ENCODE assay signal across 17 mouse cellular contexts in the genomic region with DNA sequence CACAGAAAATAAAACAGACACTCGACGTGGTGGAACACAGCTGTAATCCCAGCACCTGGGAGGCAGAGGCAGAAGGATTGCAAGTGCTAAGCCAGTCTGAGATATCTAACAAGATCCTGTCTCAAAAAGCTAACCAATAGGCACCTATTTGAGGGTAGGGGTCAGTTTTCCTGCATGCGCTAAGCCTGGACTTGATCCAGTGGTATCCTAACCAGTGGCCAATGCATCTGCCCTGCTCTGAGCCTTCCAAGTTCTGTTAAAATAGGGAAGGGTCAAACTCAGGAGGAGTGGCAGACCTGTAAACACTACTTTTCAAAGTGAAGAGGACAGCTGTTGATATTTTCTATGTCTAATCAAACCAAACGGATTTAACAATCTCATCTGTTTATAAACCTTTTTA. TPM values are rescaled to one million over a fixed set of nuclear protein-coding genes. Genes with fewer than 3 reads are reported as not detected.
DNase-seq lines count a peak whose midpoint lies in the region; ATAC-seq and TF ChIP-seq lines count a peak whose summit lies in the region.
"Had no signal": no experiment of that assay in that cellular context is flagged by ENCODE, and none has a peak within 500 bp of the region (broad histone marks: within the 10 kb centered on the region; RNA-seq: fewer than 3 reads in every experiment).

No protein-coding gene starts in this region.

- H3K4me2 ChIP-seq in heart, embryonic 13.5 days: no peak overlapping the region
- H3K4me2 ChIP-seq in midbrain, postnatal 0 days (ENCODE audit: low read depth, low read length, poor library complexity, severe bottlenecking): no peak overlapping the region
- no peak overlapping the region for H3K4me2 ChIP-seq in hindbrain, embryonic 15.5 days
- no peak overlapping the region for H3K4me2 ChIP-seq in neural tube, embryonic 15.5 days
- H3K4me2 ChIP-seq: embryonic facial prominence, embryonic 13.5 days; limb, embryonic 12.5 days; liver, embryonic 13.5 days had no signal

- H3K27me3 ChIP-seq in heart, embryonic 13.5 days (replicated peaks): no peaks in the 10 kb centered on the region
- no peaks in the 10 kb centered on the region for H3K27me3 ChIP-seq in heart, adult 2 months (ENCODE audit: control insufficient read depth, insufficient read depth, low read length)
- no peaks in the 10 kb centered on the region for H3K27me3 ChIP-seq in midbrain, embryonic 10.5 days (ENCODE audit: low read depth, poor library complexity, severe bottlenecking)
- H3K27me3 ChIP-seq in midbrain, postnatal 0 days (ENCODE audit: insufficient read depth, low read length): no peaks in the 10 kb centered on the region
- H3K27me3 ChIP-seq in hindbrain, embryonic 15.5 days: no peaks in the 10 kb centered on the region
- no peaks in the 10 kb centered on the region for H3K27me3 ChIP-seq in neural tube, embryonic 15.5 days (replicated peaks)
- H3K27me3 ChIP-seq: embryonic facial prominence, embryonic 13.5 days; limb, embryonic 12.5 days; liver, embryonic 13.5 days had no signal

- no peak for TF ChIP-seq EP300 in heart, adult 2 months (IDR thresholded peaks at IDR 0.05; ENCODE audit: insufficient read depth, low read depth, low read length)

- H3K9ac ChIP-seq in heart, embryonic 13.5 days: no peak overlapping the region
- H3K9ac ChIP-seq in heart, adult 2 months (ENCODE audit: low read depth, low read length): no peak overlapping the region
- no peak overlapping the region for H3K9ac ChIP-seq in midbrain, postnatal 0 days (replicated peaks; ENCODE audit: low read length, poor library complexity, severe bottlenecking)
- H3K9ac ChIP-seq in hindbrain, embryonic 15.5 days: no peak overlapping the region
- no peak overlapping the region for H3K9ac ChIP-seq in neural tube, embryonic 15.5 days (replicated peaks)
- H3K9ac ChIP-seq: embryonic facial prominence, embryonic 13.5 days; limb, embryonic 12.5 days; liver, embryonic 13.5 days had no signal

- 84% methylated on average over 4 of the region's 4 CpGs for WGBS in heart, embryonic 13.5 days
- WGBS in heart, adult 2 months: 88% methylated on average over 4 of the region's 4 CpGs
- 93% methylated on average over 4 of the region's 4 CpGs for WGBS in midbrain, embryonic 10.5 days
- WGBS in midbrain, postnatal 0 days: 90% methylated on average over 4 of the region's 4 CpGs
- 91% methylated on average over 4 of the region's 4 CpGs for WGBS in hindbrain, embryonic 15.5 days
- WGBS in neural tube, embryonic 15.5 days: 84% methylated on average over 4 of the region's 4 CpGs

- peaks cover 18% of the 10 kb centered on the region for H3K4me1 ChIP-seq in heart, embryonic 13.5 days
- peaks cover 1% of the 10 kb centered on the region for H3K4me1 ChIP-seq in heart, adult 2 months (ENCODE audit: control insufficient read depth, insufficient read depth, low read length)
- peaks cover 28% of the 10 kb centered on the region for H3K4me1 ChIP-seq in midbrain, embryonic 10.5 days
- H3K4me1 ChIP-seq in midbrain, postnatal 0 days (ENCODE audit: insufficient read depth, low read length): peaks cover 3% of the 10 kb centered on the region
- peaks cover 19% of the 10 kb centered on the region for H3K4me1 ChIP-seq in hindbrain, embryonic 15.5 days (replicated peaks)
- peaks cover 18% of the 10 kb centered on the region for H3K4me1 ChIP-seq in neural tube, embryonic 15.5 days
- H3K4me1 ChIP-seq: embryonic facial prominence, embryonic 13.5 days; limb, embryonic 12.5 days; liver, embryonic 13.5 days had no signal

- no peak for TF ChIP-seq POLR2A in heart, adult 2 months (IDR thresholded peaks at IDR 0.05; ENCODE audit: insufficient read depth, low read depth, low read length)

- no peak for DNase-seq in heart, adult 2 months
- no peak for DNase-seq in midbrain, embryonic 10.5 days (ENCODE audit: low spot score)
- no peak for DNase-seq in midbrain, postnatal 0 days (ENCODE audit: low spot score)
- no peak for DNase-seq in cerebellum, postnatal 10 days
- no peak for DNase-seq in spleen, postnatal 10 days (ENCODE audit: low spot score in 2 of 2)
- DNase-seq: adrenal gland, adult 8-10 months; cerebellum, adult 18-20 months; kidney, adult 11 months; kidney, postnatal 10 days; liver, embryonic 13.5 days; right cerebral cortex, adult 18-20 months; thymus, adult 18-20 months had no signal

- H3K36me3 ChIP-seq in heart, embryonic 13.5 days: peaks cover 62% of the 10 kb centered on the region
- H3K36me3 ChIP-seq in heart, adult 2 months (ENCODE audit: control insufficient read depth, insufficient read depth, low read length): peaks cover 4% of the 10 kb centered on the region; the same call in 1 of the 2 replicates
- H3K36me3 ChIP-seq in midbrain, embryonic 10.5 days: peaks cover 64% of the 10 kb centered on the region
- H3K36me3 ChIP-seq in midbrain, postnatal 0 days (ENCODE audit: insufficient read depth, low read length): peaks cover 15% of the 10 kb centered on the region
- H3K36me3 ChIP-seq in hindbrain, embryonic 15.5 days: peaks cover 16% of the 10 kb centered on the region; the same call in 1 of the 2 replicates
- H3K36me3 ChIP-seq in neural tube, embryonic 15.5 days: peaks cover 43% of the 10 kb centered on the region

- no peaks in the 10 kb centered on the region; the same call in 1 of the 2 replicates for H3K79me2 ChIP-seq in heart, adult 2 months (replicated peaks; ENCODE audit: control insufficient read depth, insufficient read depth, low read length)

- H3K4me3 ChIP-seq in heart, embryonic 13.5 days: no peak overlapping the region
- H3K4me3 ChIP-seq in heart, adult 2 months: no peak overlapping the region
- H3K4me3 ChIP-seq in midbrain, embryonic 10.5 days: no peak overlapping the region
- no peak overlapping the region for H3K4me3 ChIP-seq in midbrain, postnatal 0 days (ENCODE audit: low read depth, low read length)
- no peak overlapping the region for H3K4me3 ChIP-seq in hindbrain, embryonic 15.5 days
- H3K4me3 ChIP-seq in neural tube, embryonic 15.5 days (replicated peaks): no peak overlapping the region
- H3K4me3 ChIP-seq: embryonic facial prominence, embryonic 13.5 days; limb, embryonic 12.5 days; liver, embryonic 13.5 days had no signal

- no peak for ATAC-seq in heart, embryonic 13.5 days (ENCODE audit: extremely low read depth, insufficient number of reproducible peaks, low FRiP score, low TSS enrichment)
- ATAC-seq in midbrain, postnatal 0 days (ENCODE audit: low FRiP score): no peak
- ATAC-seq in hindbrain, embryonic 15.5 days (ENCODE audit: low FRiP score, low read depth): no peak
- no peak for ATAC-seq in neural tube, embryonic 15.5 days (ENCODE audit: low FRiP score)

- 0 out of 2 replicates have a peak overlapping the region, but pooled peaks have one; percentile 21 for H3K27ac ChIP-seq in heart, embryonic 13.5 days (replicated peaks)
- no peak overlapping the region for H3K27ac ChIP-seq in heart, adult 2 months
- peak overlapping the region; percentile 69 for H3K27ac ChIP-seq in midbrain, embryonic 10.5 days (replicated peaks)
- H3K27ac ChIP-seq in midbrain, postnatal 0 days (ENCODE audit: low read depth, low read length): no peak overlapping the region
- H3K27ac ChIP-seq in hindbrain, embryonic 15.5 days (replicated peaks): peak overlapping the region; percentile 73
- H3K27ac ChIP-seq in neural tube, embryonic 15.5 days (replicated peaks): 0 out of 2 replicates have a peak overlapping the region, but pooled peaks have one; percentile 33
- H3K27ac ChIP-seq: embryonic facial prominence, embryonic 13.5 days; limb, embryonic 12.5 days; liver, embryonic 13.5 days had no signal

- TF ChIP-seq CTCF in heart, adult 2 months (IDR thresholded peaks at IDR 0.05): no peak
- no peak for TF ChIP-seq CTCF in midbrain, postnatal 0 days (IDR thresholded peaks at IDR 0.05)

- H3K9me3 ChIP-seq in heart, embryonic 13.5 days: no peaks in the 10 kb centered on the region
- no peaks in the 10 kb centered on the region for H3K9me3 ChIP-seq in midbrain, embryonic 10.5 days (replicated peaks)
- no peaks in the 10 kb centered on the region for H3K9me3 ChIP-seq in midbrain, postnatal 0 days (ENCODE audit: low read length)
- H3K9me3 ChIP-seq in hindbrain, embryonic 15.5 days: no peaks in the 10 kb centered on the region
- H3K9me3 ChIP-seq in neural tube, embryonic 15.5 days (replicated peaks): no peaks in the 10 kb centered on the region
- H3K9me3 ChIP-seq: embryonic facial prominence, embryonic 13.5 days; limb, embryonic 12.5 days; liver, embryonic 13.5 days had no signal

- intact Hi-C loops in heart, adult 2 months (cut with DNase I): no loop called here

RNA-seq across cellular contexts. Expression of a gene that starts 13.8 kb away (rescaled TPM):
- polyA plus RNA-seq in heart, embryonic 13.5 days (2015; fragmentation: Nextera tagmentation; extraction: Ambion mirVana): 27.2 and 31.3 TPM in 2 replicates
- total RNA-seq in heart, adult 2 months (2021): 10 to 100 TPM; 11.1 to 12.5 TPM
- polyA plus RNA-seq in heart, adult 2 months (2012; rRNA removed): 7.3 and 8.6 TPM in 2 replicates
- polyA plus RNA-seq in midbrain, embryonic 10.5 days (2016; fragmentation: Nextera tagmentation; extraction: Ambion mirVana): 57.8 and 57.9 TPM in 2 replicates
- total RNA-seq in midbrain, postnatal 0 days (2014; rRNA removed): 47.8 and 51.0 TPM in 2 replicates
- polyA plus RNA-seq in midbrain, postnatal 0 days (2015; fragmentation: Nextera tagmentation; extraction: Ambion mirVana): 52.4 and 53.1 TPM in 2 replicates
- 56.5 and 59.5 TPM in 2 replicates for polyA plus RNA-seq in hindbrain, embryonic 15.5 days (2015; fragmentation: Nextera tagmentation; extraction: Ambion mirVana)
- 52.2 and 57.6 TPM in 2 replicates for polyA plus RNA-seq in neural tube, embryonic 15.5 days (2015; fragmentation: Nextera tagmentation; extraction: Ambion mirVana)

RNA-seq across cellular contexts. Expression of a gene that starts 13.9 kb away (rescaled TPM):
- polyA plus RNA-seq in heart, embryonic 13.5 days (2015; fragmentation: Nextera tagmentation; extraction: Ambion mirVana): 63.5 and 64.4 TPM in 2 replicates
- 10 to 100 TPM; 37.7 to 42.4 TPM for total RNA-seq in heart, adult 2 months (2021)
- 26.1 and 32.2 TPM in 2 replicates for polyA plus RNA-seq in heart, adult 2 months (2012; rRNA removed)
- polyA plus RNA-seq in midbrain, embryonic 10.5 days (2016; fragmentation: Nextera tagmentation; extraction: Ambion mirVana): 71.8 and 81.6 TPM in 2 replicates
- 29.5 and 46.4 TPM in 2 replicates for total RNA-seq in midbrain, postnatal 0 days (2014; rRNA removed)
- polyA plus RNA-seq in midbrain, postnatal 0 days (2015; fragmentation: Nextera tagmentation; extraction: Ambion mirVana): 50.9 and 51.1 TPM in 2 replicates
- 76.4 and 77.4 TPM in 2 replicates for polyA plus RNA-seq in hindbrain, embryonic 15.5 days (2015; fragmentation: Nextera tagmentation; extraction: Ambion mirVana)
- 74.2 and 80.5 TPM in 2 replicates for polyA plus RNA-seq in neural tube, embryonic 15.5 days (2015; fragmentation: Nextera tagmentation; extraction: Ambion mirVana)

Comparison
In these comparisons a context has a peak if more than half of its experiments do, and no peak if none do; other contexts are left out.
1. H3K27ac ChIP-seq: peak in heart, embryonic 13.5 days (single experiment), midbrain, embryonic 10.5 days (single experiment), hindbrain, embryonic 15.5 days (single experiment) and neural tube, embryonic 15.5 days (single experiment); none in heart, adult 2 months (single experiment) and midbrain, postnatal 0 days (single experiment).